Mouse (Mus musculus): ENCODE data around the gene Lsp1.

DNA sequence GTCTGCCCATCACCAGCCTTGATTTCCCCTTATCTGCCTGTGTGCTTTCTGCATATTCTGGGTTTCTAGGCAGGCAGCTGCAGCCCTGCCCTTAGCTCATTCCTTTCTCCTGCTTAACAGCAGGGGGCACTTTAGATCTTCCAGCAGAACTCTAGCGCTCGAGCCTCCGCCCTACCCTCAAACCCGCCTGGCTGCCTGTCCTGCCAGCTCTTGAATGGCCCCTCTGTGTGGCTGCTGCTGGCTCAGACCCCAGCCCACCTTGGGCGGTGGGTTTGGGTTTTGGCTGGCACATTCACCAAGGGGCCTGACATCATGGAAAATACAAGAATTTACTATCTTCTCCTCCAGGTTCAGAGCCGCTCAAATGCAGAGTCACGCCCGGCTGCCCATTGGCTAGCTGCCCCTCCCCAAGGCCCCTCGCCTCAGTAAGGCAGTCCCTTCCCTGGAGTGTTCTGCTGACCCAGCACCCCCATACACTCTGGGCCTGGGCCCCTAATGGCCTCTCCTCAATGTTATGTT is 26.8 kb downstream of the Lsp1 start:
- 0 out of 2 replicates have a peak, but pooled peaks have one; percentile 30 for TF ChIP-seq CTCF (IDR thresholded peaks at IDR 0.05; ENCODE audit: extremely low read depth, insufficient read length, insufficient replicate concordance, low read depth, low read length)
- no peak for TF ChIP-seq POLR2A (IDR thresholded peaks at IDR 0.05; ENCODE audit: low read depth, low read length)

Measured in small intestine, adult 2 months (tissue).